Mouse (Mus musculus): Measurements from ENCODE around the gene Atf5.

DNA sequence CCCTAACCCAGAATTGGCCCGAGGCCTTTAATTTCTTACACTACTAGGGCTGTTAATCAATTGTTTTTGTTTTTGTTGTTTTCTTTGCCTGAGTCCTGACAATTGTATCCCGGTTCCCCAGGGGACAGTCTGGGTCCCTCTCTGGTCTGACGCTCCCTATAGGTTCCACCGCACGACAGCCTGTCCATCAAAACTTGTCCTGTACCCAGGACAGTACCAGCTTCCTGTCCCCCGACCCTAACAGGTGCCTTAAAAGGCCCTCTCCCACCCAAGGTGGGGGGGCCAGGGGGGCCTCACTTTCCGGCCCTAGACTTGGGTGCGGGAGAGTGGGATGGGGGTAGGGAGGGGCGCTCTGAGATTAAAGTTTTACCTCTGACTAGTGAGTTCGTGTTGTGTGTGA lies 38.6 kb upstream of the Atf5 start:
- TF ChIP-seq CTCF (IDR thresholded peaks at IDR 0.05; ENCODE audit: borderline replicate concordance, control insufficient read depth, extremely low read depth, insufficient read depth, low read length, poor library complexity) (no peak), POLR2A (IDR thresholded peaks at IDR 0.05; ENCODE audit: control insufficient read depth, extremely low read depth, insufficient read depth, low read length, poor library complexity) (no peak)

Data from thymus, adult 2 months (tissue).